Mouse (Mus musculus) midbrain, embryonic 14.5 days (tissue): ENCODE measurements around the gene Cyp2d40. TPM values are rescaled to one million over a fixed set of nuclear protein-coding genes. Genes with fewer than 3 reads are reported as not detected.

ENCODE experiments used
- ATAC-seq: fragments of 200-750 bp; cut with Nextera tagmentation; 2 replicates; pipeline ENCODE4 v1.8.0; 2017; ENCODE audit warnings: moderate number of reproducible peaks, moderate library complexity; ENCODE audit not compliant: low FRiP score, low TSS enrichment
- DNase-seq: peaks from one replicate; pipeline ENCODE4 v3.0.0-alpha.2; 2015
- H3K27ac ChIP-seq: fragments of 300-500 bp; sonication (generic); replicated peaks from 2 replicates; pipeline ENCODE4 v1.5.1; 2014; ENCODE audit warnings: mild to moderate bottlenecking, low read depth, low read length, moderate library complexity
- H3K27me3 ChIP-seq: fragments of 300-500 bp; sonication (generic); 2 replicates; pipeline ENCODE4 v1.6.1; 2014; ENCODE audit warnings: low read length, control low read depth, mixed read lengths; ENCODE audit not compliant: control insufficient read depth, insufficient read depth
- H3K36me3 ChIP-seq: fragments of 300-500 bp; sonication (generic); 2 replicates; pipeline ENCODE4 v1.6.1; 2014; ENCODE audit warnings: low read length, control low read depth; ENCODE audit not compliant: control insufficient read depth, insufficient read depth
- H3K4me1 ChIP-seq: fragments of 300-500 bp; sonication (generic); 2 replicates; pipeline ENCODE4 v1.6.1; 2014; ENCODE audit warnings: mild to moderate bottlenecking, antibody characterized with exemption, low read length, control low read depth; ENCODE audit not compliant: control insufficient read depth, insufficient read depth
- H3K4me2 ChIP-seq: fragments of 300-500 bp; sonication (generic); 2 replicates; pipeline ENCODE4 v1.6.1; 2014; ENCODE audit warnings: mild to moderate bottlenecking, low read length, moderate library complexity
- H3K4me3 ChIP-seq: fragments of 300-500 bp; sonication (generic); replicated peaks from 2 replicates; pipeline ENCODE4 v1.5.1; 2014; ENCODE audit warnings: low read depth, low read length
- H3K9ac ChIP-seq: fragments of 300-500 bp; sonication (generic); replicated peaks from 2 replicates; pipeline ENCODE4 v1.6.1; 2014; ENCODE audit warnings: mild to moderate bottlenecking, low read length, moderate library complexity
- H3K9me3 ChIP-seq: fragments of 300-500 bp; sonication (generic); 2 replicates; pipeline ENCODE4 v1.6.1; 2016; ENCODE audit warnings: low read length, control low read depth, mixed read lengths; ENCODE audit not compliant: control insufficient read depth
- WGBS: fragments of 180-500 bp; shearing (Covaris S2); extraction: QIAGEN DNeasy Blood & Tissue Kit; methylation state at CpG from one replicate; pipeline ENCODE4 v1.1.7; 2014; 5-methylcytosine and 5-hydroxymethylcytosine counted together
- polyA plus RNA-seq: library from polyadenylated mRNA; unstranded; fragments of >200 nt; fragmentation: Nextera tagmentation; extraction: Ambion mirVana; gene quantifications from 2 replicates; pipeline ENCODE4 v1.2.1, GENCODE M21; 2014

Gene Cyp2d40
- polyA plus RNA-seq: not detected in 2 replicates

DNA sequence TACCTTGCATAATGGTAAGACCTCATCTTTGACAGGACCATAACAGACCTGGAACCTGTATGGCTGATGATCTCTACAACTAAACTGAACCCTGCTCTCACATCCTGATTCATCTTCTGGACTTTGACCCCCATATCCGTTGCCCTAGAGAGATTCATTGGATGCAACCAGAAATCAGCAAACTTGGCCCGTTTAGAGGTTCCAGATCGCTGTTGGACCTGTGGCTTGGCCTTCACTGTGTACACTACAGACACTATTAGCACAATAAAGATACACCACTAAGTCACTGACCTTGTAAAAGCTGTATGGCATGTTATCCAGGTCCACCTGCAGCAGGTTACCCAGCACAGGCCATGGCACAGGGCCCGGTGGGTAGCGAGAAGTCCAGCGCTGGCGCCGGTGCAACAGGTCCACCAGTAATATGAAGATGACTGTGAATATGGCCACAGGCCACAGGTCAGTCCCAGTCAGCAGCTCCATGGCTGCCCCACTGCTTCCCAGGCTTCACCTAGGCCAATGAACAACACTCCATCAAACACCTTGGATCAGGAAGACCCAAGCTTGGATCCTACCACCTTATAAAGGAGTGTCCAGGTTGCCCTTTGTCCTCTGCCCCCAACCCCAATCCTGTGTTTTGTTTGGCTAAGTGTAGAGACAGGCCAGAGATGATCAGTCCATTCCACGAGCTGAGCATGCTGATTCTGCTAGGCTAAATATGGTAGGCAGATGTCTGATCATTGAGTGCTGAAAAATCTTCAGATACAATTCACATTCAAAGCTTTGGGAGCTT lies at the start of gene Cyp2d40:
TSS of gene Cyp2d40 (minus strand) at position 553 of the 790 bp plus-strand sequence.
- H3K4me3 ChIP-seq: no peak within 1 kb of the TSS
- no peaks in the 10 kb centered on the region for H3K4me1 ChIP-seq
- no peak for DNase-seq
- H3K27me3 ChIP-seq: no peaks in the 10 kb centered on the region
- H3K9ac ChIP-seq: no peak within 1 kb of the TSS
- no peaks in the 10 kb centered on the region for H3K9me3 ChIP-seq
- no peak within 1 kb of the TSS for H3K27ac ChIP-seq
- no peaks in the 10 kb centered on the region for H3K36me3 ChIP-seq
- no peak within 1 kb of the TSS for H3K4me2 ChIP-seq
- ATAC-seq: no peak
- WGBS: 93% methylated on average over 9 of the region's 9 CpGs

GRCm38 (mm10) chr15:82810556-82810955 lies 46.6 kb upstream of the Cyp2d40 start:
- Histone ChIP-seq H3K4me2 (no peak overlapping the region), H3K4me3 (no peak overlapping the region), H3K27ac (no peak overlapping the region), H3K9ac (no peak overlapping the region), H3K9me3 (no peaks in the 10 kb centered on the region), H3K27me3 (no peaks in the 10 kb centered on the region), H3K36me3 (peaks cover 28% of the 10 kb centered on the region), H3K4me1 (peaks cover 5% of the 10 kb centered on the region; the same call in 1 of the 2 replicates)
- DNase-seq: no peak
- ATAC-seq: no peak
- 91% methylated on average over 1 of the region's 1 CpGs for WGBS

DNA sequence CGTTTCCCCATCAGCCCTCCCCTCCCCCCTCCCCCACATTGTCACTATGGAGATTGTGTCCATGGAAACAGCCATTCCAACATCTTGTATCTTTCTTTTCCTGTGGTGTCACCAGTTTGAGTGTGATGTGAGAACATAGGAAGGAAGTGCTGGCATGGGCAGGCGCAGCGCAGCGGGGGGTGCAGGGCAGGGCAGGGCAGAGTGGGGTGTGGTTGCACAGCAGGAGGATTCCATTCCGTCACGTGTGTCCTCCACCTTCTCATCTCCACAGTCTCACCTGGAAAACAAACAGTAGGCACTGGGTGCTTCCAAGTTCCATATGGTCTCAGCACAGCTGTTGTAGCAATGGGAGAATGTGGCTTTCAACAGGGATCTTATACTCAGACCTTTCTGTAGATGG lies 45.5 kb upstream of the Cyp2d40 start:
- Histone ChIP-seq H3K27me3 (no peaks in the 10 kb centered on the region), H3K9ac (no peak overlapping the region), H3K4me1 (peaks cover 5% of the 10 kb centered on the region; the same call in 1 of the 2 replicates), H3K36me3 (peaks cover 25% of the 10 kb centered on the region), H3K9me3 (no peaks in the 10 kb centered on the region), H3K27ac (0 out of 2 replicates have a peak overlapping the region, but pooled peaks have one; percentile 6), H3K4me3 (no peak overlapping the region), H3K4me2 (no peak overlapping the region)
- WGBS: 60% methylated on average over 6 of the region's 6 CpGs
- DNase-seq: peak; percentile 11
- no peak for ATAC-seq

DNA sequence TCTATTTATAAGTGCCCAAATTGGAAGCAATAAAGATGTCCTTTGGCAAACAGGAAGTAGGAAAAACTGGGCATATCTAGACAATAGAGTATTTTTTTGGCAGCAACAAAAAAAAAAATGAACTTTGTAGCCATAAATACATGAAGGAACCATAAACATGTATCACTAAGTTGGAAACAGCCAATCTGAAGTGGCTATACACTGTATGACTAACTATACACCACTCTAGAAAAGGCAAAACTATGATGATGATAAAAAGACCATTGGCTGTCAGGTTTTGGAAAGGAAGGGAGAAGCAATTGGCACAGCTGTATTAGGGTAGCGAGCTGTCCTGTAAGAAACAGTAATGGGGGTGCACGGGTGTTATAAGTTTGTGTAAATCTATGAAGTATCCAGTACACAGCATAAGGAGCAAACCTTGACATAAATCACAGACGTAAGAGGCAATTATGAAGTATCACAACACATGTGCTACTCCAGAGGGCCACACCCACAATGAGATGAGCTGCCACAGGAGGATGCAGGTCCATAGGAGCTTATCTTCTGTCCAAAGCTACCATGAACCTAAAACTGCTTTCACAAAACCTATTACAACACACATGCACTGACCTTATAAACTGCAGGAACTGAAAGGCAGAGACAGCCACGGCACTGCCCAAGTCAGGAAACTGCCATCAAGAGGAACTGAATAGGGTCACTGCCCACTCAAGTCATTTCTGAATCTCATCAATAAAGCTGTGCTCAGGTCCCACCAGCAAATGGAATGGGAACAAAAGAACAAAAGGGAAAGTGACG lies 43.2 kb upstream of the Cyp2d40 start:
- Histone ChIP-seq H3K27me3 (no peaks in the 10 kb centered on the region), H3K9ac (no peak overlapping the region), H3K4me2 (no peak overlapping the region), H3K9me3 (no peaks in the 10 kb centered on the region), H3K36me3 (peaks cover 10% of the 10 kb centered on the region), H3K27ac (no peak overlapping the region), H3K4me1 (peaks cover 5% of the 10 kb centered on the region; the same call in 1 of the 2 replicates), H3K4me3 (no peak overlapping the region)
- no peak for DNase-seq
- 83% methylated on average over 5 of the region's 5 CpGs for WGBS
- no peak for ATAC-seq

DNA sequence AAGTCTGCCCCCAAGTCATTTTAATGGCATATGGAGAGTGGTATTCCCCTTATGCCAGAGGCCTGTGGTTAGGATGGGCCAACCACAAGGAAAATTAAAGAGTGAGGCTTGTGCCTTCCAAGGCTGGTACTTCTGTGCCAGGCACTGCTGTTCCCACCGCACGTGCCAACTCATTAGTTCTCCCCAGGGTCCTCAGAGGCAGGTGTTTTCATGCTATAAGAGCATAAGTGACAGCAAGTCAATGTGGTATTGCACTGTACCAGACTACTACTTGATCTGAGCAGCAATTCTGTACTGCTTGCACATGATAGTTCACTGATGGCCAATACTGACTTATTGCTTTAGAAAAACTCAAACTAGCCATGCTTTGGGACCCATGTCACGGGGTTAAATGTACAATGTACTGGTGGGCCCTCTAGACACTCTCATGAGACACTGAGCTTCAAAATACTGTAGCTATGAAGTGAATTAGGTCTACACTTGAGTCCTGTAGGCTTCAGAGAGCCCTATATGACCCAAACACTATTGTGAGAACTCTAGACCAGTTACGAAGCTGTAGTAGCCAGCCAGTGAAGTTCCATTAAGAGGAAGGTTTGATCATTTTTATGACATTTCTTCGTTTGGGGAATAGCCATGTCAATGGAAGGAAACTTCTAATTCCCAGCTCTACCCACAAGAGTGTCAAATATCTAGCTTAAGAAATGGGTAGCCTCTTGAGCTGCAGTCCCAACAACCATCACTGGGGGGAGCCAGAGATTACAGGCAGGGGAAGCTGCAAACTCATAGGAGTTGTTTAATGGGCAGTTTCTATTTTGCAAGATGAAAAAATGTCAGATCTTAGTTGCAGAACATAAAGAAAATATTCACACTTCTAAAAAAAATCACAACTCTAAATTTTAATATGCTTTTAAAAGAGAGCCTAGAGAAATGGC lies 41.0 kb upstream of the Cyp2d40 start:
- Histone ChIP-seq H3K27ac (no peak overlapping the region), H3K27me3 (no peaks in the 10 kb centered on the region), H3K9ac (no peak overlapping the region), H3K4me1 (peaks cover 5% of the 10 kb centered on the region; the same call in 1 of the 2 replicates), H3K36me3 (peaks cover 6% of the 10 kb centered on the region), H3K4me2 (no peak overlapping the region), H3K4me3 (no peak overlapping the region), H3K9me3 (no peaks in the 10 kb centered on the region)
- 66% methylated on average over 5 of the region's 5 CpGs for WGBS
- DNase-seq (peak; percentile 88), ATAC-seq (no peak)

DNA sequence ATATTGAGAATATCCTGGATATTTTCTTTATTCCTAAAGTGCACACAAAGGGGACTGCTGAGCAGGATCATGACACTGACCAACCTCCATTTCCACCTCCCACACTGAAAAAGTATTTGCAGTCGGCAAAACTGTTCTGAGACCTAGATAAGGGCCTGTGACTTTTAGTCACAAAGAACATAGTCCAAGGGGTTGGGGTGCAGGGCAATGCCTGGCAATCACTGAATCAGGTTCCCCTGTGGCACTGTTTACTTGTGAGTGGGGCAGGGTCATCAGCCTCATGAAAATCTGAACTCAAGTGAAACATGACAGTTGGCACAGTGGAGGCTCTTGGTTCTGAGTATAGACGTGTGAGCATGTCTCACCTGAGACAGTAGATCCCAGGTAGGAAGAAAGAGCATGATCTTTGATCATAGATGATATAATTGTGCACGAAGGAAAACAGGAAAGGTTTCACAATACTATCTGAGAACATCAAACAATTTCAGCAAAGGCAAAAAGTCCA lies 32.0 kb upstream of the Cyp2d40 start:
- ATAC-seq (no peak), DNase-seq (no peak)
- Histone ChIP-seq H3K9me3 (no peaks in the 10 kb centered on the region), H3K4me1 (no peaks in the 10 kb centered on the region), H3K9ac (no peak overlapping the region), H3K27ac (no peak overlapping the region), H3K27me3 (no peaks in the 10 kb centered on the region), H3K4me2 (no peak overlapping the region), H3K4me3 (no peak overlapping the region), H3K36me3 (no peaks in the 10 kb centered on the region)
- 81% methylated on average over 3 of the region's 3 CpGs for WGBS

DNA sequence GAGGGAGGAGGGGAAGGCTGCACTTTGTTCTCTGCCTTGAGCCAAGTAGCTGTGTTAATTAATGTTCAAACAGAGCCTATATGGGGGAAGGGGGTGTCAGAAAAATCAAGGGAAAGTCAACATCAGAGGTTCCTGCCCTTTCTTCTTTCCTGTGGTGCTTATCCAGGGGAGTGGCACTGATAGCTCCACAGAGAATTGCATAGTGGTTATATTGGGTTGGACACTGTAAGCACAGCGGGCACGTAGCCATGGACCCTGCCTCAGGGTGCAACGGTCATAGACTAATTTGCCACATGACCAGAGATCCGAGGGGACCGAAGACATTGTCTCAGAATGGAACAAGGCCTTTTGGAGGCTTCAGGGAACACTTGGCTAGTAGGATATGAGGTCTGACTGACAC lies 30.3 kb upstream of the Cyp2d40 start, which contains the start of gene Cyp2d26:
TSS of gene Cyp2d26 (minus strand) at position 18 of the 400 bp plus-strand sequence.
- DNase-seq (no peak), ATAC-seq (no peak)
- Histone ChIP-seq H3K36me3 (no peaks in the 10 kb centered on the region), H3K4me3 (no peak within 1 kb of the TSS), H3K9ac (no peak within 1 kb of the TSS), H3K4me1 (no peaks in the 10 kb centered on the region), H3K27ac (no peak within 1 kb of the TSS), H3K4me2 (no peak within 1 kb of the TSS), H3K9me3 (no peaks in the 10 kb centered on the region), H3K27me3 (no peaks in the 10 kb centered on the region)
- WGBS: 88% methylated on average over 5 of the region's 5 CpGs

GRCm38 (mm10) chr15:82793868-82794267 lies 29.9 kb upstream of the Cyp2d40 start:
- 87% methylated on average over 6 of the region's 6 CpGs for WGBS
- DNase-seq (no peak), ATAC-seq (no peak)
- H3K4me1 ChIP-seq: no peaks in the 10 kb centered on the region
- no peaks in the 10 kb centered on the region for H3K9me3 ChIP-seq
- H3K27ac ChIP-seq: no peak overlapping the region
- no peak overlapping the region for H3K4me3 ChIP-seq
- H3K27me3 ChIP-seq: no peaks in the 10 kb centered on the region
- no peak overlapping the region for H3K9ac ChIP-seq
- no peak overlapping the region for H3K4me2 ChIP-seq
- H3K36me3 ChIP-seq: no peaks in the 10 kb centered on the region
